Mouse (Mus musculus) liver, embryonic 16.5 days (tissue): ENCODE results near the gene Eef2k. TPM values are rescaled to one million over a fixed set of nuclear protein-coding genes. Genes with fewer than 3 reads are reported as not detected.

Experiments used
- ATAC-seq: fragments of 200-750 bp; cut with Nextera tagmentation; 2 replicates; pipeline ENCODE4 v1.8.0; 2017; ENCODE audit warnings: low read depth, mild to moderate bottlenecking, moderate number of reproducible peaks, moderate library complexity
- H3K27ac ChIP-seq: fragments of 300-500 bp; sonication (generic); 2 replicates; pipeline ENCODE4 v1.5.1; 2014; ENCODE audit warnings: mild to moderate bottlenecking, low read length
- H3K27me3 ChIP-seq: fragments of 300-500 bp; sonication (generic); 2 replicates; pipeline ENCODE4 v1.6.1; 2014; ENCODE audit warnings: low read depth, low read length, mixed read lengths; ENCODE audit not compliant: control insufficient read depth, insufficient read depth
- H3K36me3 ChIP-seq: fragments of 300-500 bp; sonication (generic); 2 replicates; pipeline ENCODE4 v1.6.1; 2014; ENCODE audit warnings: mild to moderate bottlenecking; ENCODE audit not compliant: control insufficient read depth, insufficient read depth
- H3K4me1 ChIP-seq: fragments of 300-500 bp; sonication (generic); 2 replicates; pipeline ENCODE4 v1.6.1; 2014; ENCODE audit warnings: low read depth, low read length, mixed read lengths; ENCODE audit not compliant: control insufficient read depth
- H3K4me2 ChIP-seq: fragments of 300-500 bp; sonication (generic); 2 replicates; pipeline ENCODE4 v1.6.1; 2014; ENCODE audit warnings: low read depth, low read length, mixed read lengths
- H3K4me3 ChIP-seq: fragments of 300-500 bp; sonication (generic); 2 replicates; pipeline ENCODE4 v1.5.1; 2014; ENCODE audit warnings: low read depth, mild to moderate bottlenecking, low read length
- H3K9ac ChIP-seq: fragments of 300-500 bp; sonication (generic); 2 replicates; pipeline ENCODE4 v1.6.1; 2014; ENCODE audit warnings: low read depth, low read length
- H3K9me3 ChIP-seq: fragments of 300-500 bp; sonication (generic); replicated peaks from 2 replicates; pipeline ENCODE4 v1.6.1; 2016; ENCODE audit warnings: low read length; ENCODE audit not compliant: control insufficient read depth
- WGBS: fragments of 180-500 bp; shearing (Covaris S2); extraction: QIAGEN DNeasy Blood & Tissue Kit; methylation state at CpG from one replicate; pipeline ENCODE4 v1.1.7; 2014; ENCODE audit not compliant: insufficient replicate concordance; 5-methylcytosine and 5-hydroxymethylcytosine counted together
- polyA plus RNA-seq: library from polyadenylated mRNA; unstranded; fragments of >200 nt; fragmentation: Nextera tagmentation; extraction: Ambion mirVana; gene quantifications from 2 replicates; pipeline ENCODE4 v1.2.1, GENCODE M21; 2015

Eef2k gene
- polyA plus RNA-seq, 1 experiment from 2014 or later, result 52.1 TPM

DNA sequence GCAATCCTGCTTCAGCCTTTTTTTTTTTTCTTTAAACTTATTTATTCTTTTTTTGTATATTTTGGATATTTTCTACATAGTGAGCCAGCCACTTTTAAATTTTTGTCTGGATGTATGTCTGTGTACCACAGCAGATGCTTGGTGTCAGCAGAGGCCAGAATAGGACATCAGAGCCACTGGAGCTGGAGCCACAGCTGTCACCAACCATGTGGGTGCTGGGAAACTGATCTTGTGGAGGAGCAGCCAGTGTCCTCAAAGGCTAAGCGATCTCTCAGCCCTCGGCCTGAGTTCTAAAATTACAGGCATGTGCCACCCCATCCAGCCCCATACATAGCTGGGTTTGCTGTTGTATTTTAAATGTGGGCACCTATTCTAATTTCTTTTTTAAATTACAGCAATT lies 2.8 kb upstream of the Eef2k start:
- Histone ChIP-seq H3K36me3 (0 out of 2 replicates have a peak, but pooled peaks cover under 1% of the 10 kb centered on the region), H3K9ac (no peak overlapping the region), H3K9me3 (no peaks in the 10 kb centered on the region), H3K4me3 (no peak overlapping the region), H3K27me3 (no peaks in the 10 kb centered on the region), H3K4me2 (no peak overlapping the region), H3K4me1 (peaks cover 16% of the 10 kb centered on the region), H3K27ac (no peak overlapping the region)
- WGBS, result 87% methylated on average over 2 of the region's 2 CpGs
- no peak for ATAC-seq

DNA sequence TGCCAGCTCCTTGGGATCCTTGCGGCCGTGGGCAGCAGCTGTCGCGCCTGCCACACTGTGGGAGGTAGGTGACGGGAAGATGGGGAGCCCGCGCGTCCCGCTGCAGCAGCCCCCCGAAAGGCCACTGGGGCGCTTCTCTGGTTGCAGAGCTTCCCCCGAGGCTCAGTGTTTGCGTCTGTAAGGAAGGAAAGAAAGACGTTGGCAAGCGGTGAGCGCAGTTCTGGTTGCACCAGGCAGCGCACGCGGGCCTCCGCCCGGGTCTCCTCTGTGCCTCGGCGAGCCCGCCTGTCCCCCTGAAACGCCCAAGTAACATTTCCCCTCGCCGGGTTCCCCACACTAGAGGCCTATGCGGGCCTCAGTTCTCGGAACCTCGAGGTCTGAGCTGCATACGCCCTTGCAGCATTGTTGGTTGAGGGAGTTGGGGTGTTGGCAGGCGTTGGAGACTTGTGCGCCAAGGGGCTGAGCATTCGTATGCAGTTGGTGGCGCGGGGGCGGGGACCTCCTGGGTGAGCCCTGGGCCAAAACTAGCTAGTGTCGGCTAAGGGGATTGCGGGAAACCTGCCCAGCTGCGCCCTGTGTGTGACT lies 498 bp downstream of the Eef2k start:
- no peaks in the 10 kb centered on the region for H3K9me3 ChIP-seq
- H3K9ac ChIP-seq, result peak overlapping the region; percentile 98
- peak overlapping the region; percentile 83 for H3K4me2 ChIP-seq
- peaks cover 20% of the 10 kb centered on the region for H3K36me3 ChIP-seq
- peak overlapping the region; percentile 97 for H3K4me3 ChIP-seq
- ATAC-seq, result peak; percentile 70
- WGBS, result under 1% methylated on average over 40 of the region's 40 CpGs
- peaks cover 30% of the 10 kb centered on the region for H3K4me1 ChIP-seq
- peak overlapping the region; percentile 98 for H3K27ac ChIP-seq
- H3K27me3 ChIP-seq, result no peaks in the 10 kb centered on the region

DNA sequence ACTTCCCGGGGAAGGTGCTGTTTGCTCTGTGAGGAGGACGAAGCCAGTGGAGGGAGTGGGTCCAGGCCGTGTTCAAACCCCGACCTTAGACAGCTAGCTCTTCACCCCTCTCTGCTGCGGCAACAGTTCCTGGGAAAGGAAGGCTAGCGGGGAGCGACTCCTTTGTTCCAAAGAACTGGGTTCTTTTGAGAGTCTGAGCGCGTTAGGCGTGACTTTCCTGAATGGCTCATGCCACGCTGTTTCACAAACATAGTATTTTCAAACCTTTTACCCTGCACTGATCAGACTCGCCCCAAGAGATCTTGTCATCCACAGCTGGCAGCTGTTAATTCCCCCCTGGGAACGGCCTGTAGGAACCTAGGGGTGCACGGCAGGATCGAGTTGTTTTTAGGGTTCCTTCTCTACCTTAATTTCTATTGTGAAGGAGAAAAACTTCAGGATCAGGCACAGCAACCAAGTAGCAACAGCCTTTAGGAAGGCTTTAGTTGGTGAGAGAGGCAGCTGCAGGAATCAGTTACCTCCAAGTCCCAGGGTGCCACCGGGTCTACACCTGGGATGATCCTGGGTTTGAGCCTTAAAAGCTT lies 1.3 kb downstream of the Eef2k start:
- Histone ChIP-seq H3K4me1 (peaks cover 37% of the 10 kb centered on the region), H3K4me2 (peak overlapping the region; percentile 83), H3K27me3 (no peaks in the 10 kb centered on the region), H3K9ac (peak overlapping the region; percentile 98), H3K36me3 (peaks cover 20% of the 10 kb centered on the region), H3K27ac (peak overlapping the region; percentile 98), H3K4me3 (peak overlapping the region; percentile 97), H3K9me3 (no peaks in the 10 kb centered on the region)
- 4% methylated on average over 16 of the region's 16 CpGs for WGBS
- ATAC-seq, result no peak

DNA sequence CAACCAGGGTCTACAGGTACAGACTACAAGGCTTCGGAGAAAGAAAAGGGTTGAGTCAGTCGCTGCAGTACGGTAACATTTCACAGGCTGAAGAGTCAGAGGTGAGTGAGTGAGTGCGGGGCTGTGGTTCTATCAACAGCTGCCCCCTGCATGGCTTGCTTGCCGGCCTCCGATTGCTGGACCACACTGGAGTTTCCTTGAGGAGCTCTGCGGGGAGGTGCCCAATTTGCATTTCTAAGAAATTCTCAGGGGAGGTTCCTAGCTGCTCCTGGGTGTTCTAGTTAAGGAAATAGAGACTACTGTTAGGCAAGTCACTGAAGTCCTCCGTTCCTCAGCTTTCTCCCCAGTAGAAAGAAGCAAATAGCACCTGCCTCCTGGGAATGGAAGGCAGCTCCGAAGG lies 2.1 kb downstream of the Eef2k start:
- H3K9ac ChIP-seq, result peak overlapping the region; percentile 98
- H3K4me2 ChIP-seq, result peak overlapping the region; percentile 83
- peak overlapping the region; percentile 98 for H3K27ac ChIP-seq
- peaks cover 44% of the 10 kb centered on the region for H3K4me1 ChIP-seq
- no peak for ATAC-seq
- peak overlapping the region; percentile 97 for H3K4me3 ChIP-seq
- WGBS, result 62% methylated on average over 9 of the region's 9 CpGs
- H3K9me3 ChIP-seq, result no peaks in the 10 kb centered on the region
- H3K27me3 ChIP-seq, result no peaks in the 10 kb centered on the region
- peaks cover 20% of the 10 kb centered on the region for H3K36me3 ChIP-seq

DNA sequence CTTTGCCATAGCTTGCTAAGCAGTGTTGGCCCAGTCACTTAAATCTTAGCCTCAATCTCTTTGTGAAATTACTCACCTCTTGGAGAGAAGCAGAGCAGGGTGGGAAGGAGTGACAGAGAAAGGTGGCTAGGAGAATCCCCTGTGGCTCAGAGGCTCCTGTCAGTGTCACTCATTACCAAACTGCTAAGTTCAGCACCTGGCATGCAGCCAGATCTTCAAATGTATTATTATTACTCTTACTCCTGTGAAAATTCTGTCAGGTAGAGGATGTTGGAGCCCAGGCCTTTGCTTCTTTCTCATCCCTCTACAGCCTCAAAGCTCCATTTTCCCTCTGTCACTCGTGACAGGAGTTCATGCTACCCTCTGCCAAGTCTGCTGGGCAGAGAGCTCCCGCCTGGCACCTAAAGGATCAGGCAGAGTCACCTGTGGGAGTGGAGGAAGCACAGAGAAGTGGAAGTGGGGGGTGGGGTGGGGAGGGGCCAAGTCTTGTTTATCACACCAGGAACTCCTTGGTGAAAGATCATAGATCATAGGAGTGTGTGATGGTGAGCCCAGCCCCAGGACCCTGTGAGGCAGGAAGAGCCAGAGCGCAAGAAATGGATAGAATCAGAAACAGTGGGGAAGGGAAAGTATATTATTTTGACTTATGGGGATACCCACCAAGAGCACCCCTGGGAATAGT lies 6.3 kb downstream of the Eef2k start:
- Histone ChIP-seq H3K4me3 (no peak overlapping the region), H3K27me3 (no peaks in the 10 kb centered on the region), H3K9ac (peak overlapping the region; percentile 5; the same call in 1 of the 2 replicates), H3K4me2 (no peak overlapping the region), H3K4me1 (peaks cover 80% of the 10 kb centered on the region), H3K9me3 (no peaks in the 10 kb centered on the region), H3K27ac (peak overlapping the region; percentile 43), H3K36me3 (peaks cover 22% of the 10 kb centered on the region)
- ATAC-seq, result no peak
- WGBS, result 53% methylated on average over 3 of the region's 3 CpGs

DNA sequence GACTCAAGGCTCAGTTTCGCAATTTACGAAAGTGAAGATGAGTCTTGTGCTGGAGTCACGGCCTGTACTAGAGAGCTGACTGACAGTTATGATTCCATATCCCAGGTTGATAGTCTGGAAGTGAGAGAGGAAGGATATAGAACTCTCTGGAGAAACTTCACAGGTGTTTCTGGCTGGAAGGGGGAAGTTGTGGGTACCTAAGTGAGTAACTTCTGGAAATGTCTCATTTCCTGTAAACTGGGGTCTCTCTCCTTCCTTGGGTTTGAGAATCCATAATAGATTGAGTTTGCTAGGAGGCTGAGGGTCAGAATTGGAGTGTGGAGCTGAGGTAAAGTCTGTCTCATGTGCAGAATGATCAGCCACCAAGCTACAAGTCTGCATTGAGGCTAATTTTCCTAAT lies 7.5 kb downstream of the Eef2k start:
- Histone ChIP-seq H3K4me3 (no peak overlapping the region), H3K4me2 (peak overlapping the region; percentile 59), H3K27me3 (no peaks in the 10 kb centered on the region), H3K36me3 (peaks cover 18% of the 10 kb centered on the region), H3K27ac (peak overlapping the region; percentile 89), H3K9me3 (no peaks in the 10 kb centered on the region), H3K4me1 (peaks cover 76% of the 10 kb centered on the region), H3K9ac (peak overlapping the region; percentile 61)
- ATAC-seq, result no peak
- WGBS, result 78% methylated on average over 3 of the region's 3 CpGs

DNA sequence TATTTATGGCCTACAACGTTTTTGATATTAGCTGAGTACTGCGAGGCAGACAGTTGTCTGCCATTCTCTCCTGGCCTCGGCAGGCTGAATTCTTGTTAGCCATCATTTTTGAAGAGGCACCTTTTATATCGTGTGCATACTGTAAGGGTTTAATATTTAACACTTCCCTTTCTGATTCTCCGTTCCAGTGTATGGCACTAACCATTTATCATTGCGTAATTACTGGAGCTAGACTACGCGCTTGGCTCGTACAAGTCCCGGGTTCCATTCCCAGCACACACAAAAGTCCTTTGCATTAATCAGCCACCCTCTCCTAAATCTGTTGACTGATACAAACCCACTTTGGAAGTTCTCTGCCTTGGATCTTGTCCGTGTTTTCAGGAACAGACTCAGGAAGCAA lies 17.2 kb downstream of the Eef2k start:
- WGBS, result 72% methylated on average over 11 of the region's 11 CpGs
- Histone ChIP-seq H3K4me1 (peaks cover 79% of the 10 kb centered on the region), H3K9me3 (no peaks in the 10 kb centered on the region), H3K27ac (peak overlapping the region; percentile 98), H3K4me2 (no peak overlapping the region), H3K4me3 (no peak overlapping the region), H3K27me3 (no peaks in the 10 kb centered on the region), H3K36me3 (peaks cover 18% of the 10 kb centered on the region), H3K9ac (peak overlapping the region; percentile 59; the same call in 1 of the 2 replicates)
- no peak for ATAC-seq

DNA sequence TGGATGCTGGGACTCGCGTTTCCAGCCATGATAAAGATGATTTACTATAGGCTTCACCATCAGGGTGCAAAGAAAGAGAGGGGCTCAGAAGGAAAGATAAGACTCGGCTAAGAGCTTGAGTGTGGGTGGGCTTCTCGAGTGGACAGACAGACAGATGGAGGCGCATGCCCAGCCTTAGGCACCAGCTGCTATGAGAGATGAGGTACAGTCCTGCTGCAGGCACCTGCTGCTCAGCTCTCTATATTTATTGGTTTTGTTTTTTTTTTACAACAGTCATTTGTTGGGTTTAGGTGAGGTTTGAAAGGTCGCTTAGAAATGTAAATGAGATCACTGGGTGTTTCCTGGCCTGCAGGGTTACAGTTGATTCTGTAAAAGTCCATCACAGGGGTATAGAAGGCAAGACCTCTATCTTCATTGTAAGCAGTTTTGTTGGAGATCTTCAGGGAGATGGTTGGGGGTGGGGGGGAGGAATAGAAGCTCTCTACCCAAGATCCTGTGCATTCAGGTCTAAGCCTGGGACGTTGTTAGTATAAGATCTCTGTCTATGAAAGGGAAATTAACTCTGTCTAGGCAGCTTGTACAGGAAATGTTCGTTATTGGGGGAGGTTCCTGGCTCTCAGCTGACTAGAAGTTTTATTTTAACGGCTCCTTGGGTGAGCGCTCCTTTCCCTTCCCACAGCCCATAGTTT lies 18.3 kb downstream of the Eef2k start:
- WGBS, result 27% methylated on average over 10 of the region's 10 CpGs
- no peaks in the 10 kb centered on the region for H3K27me3 ChIP-seq
- H3K9ac ChIP-seq, result peak overlapping the region; percentile 59
- no peak for ATAC-seq
- peaks cover 18% of the 10 kb centered on the region for H3K36me3 ChIP-seq
- peak overlapping the region; percentile 98 for H3K27ac ChIP-seq
- H3K4me3 ChIP-seq, result 0 out of 2 replicates have a peak overlapping the region, but pooled peaks have one; percentile 10
- H3K4me1 ChIP-seq, result peaks cover 79% of the 10 kb centered on the region
- H3K9me3 ChIP-seq, result no peaks in the 10 kb centered on the region
- H3K4me2 ChIP-seq, result peak overlapping the region; percentile 66
